Mouse (Mus musculus): Measurements from ENCODE around the gene Etl4.
A peak's percentile ranks its signal among the peaks of the same experiment; 100 is the strongest.
"Not testable (repeated sequence)": the region's sequence is repeated elsewhere in the genome, so short reads cannot be mapped to it uniquely, and the experiment has no call there.

Gene Etl4

DNA sequence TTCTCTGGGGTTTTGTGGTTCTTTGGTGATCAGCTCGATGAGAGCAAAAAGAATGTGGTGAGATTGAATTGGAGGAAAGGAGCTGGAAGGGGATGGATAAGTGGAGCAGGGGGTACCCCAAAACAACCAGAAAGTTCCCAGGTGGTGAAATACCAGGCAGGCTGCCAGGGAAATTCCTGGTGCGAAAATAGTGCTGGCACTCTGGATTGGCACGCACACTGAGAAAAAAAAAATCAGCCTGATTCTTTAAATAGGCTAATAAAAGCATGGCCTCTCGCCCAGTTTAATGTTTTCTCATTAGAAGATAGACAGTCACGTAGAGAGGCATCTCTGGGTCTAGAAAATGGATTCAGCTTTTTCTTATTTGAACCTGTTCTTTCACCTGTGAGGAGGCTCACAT is 258.0 kb downstream of the Etl4 start:
- DNase-seq (ENCODE audit: low read depth): peak; percentile 6

DNA sequence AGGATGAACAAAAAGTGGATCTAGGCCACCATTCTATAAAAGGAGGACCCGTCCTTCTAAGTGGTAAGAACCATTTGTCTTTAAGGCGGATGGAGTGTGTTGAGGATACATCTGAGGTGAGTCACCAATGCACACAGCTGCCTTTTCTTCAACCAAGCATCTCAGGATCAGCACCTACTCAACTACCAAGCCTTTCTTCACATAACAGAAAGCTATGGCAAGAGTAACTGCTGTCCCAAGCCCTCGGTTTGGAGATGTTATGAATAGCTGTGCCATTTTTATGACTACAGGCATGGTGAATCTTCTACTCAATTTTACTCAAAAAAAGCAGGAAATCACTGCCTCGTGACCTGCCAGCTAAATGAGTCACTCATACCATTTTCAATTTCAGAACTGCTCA is 258.6 kb downstream of the Etl4 start:
- DNase-seq (ENCODE audit: low read depth): no peak

DNA sequence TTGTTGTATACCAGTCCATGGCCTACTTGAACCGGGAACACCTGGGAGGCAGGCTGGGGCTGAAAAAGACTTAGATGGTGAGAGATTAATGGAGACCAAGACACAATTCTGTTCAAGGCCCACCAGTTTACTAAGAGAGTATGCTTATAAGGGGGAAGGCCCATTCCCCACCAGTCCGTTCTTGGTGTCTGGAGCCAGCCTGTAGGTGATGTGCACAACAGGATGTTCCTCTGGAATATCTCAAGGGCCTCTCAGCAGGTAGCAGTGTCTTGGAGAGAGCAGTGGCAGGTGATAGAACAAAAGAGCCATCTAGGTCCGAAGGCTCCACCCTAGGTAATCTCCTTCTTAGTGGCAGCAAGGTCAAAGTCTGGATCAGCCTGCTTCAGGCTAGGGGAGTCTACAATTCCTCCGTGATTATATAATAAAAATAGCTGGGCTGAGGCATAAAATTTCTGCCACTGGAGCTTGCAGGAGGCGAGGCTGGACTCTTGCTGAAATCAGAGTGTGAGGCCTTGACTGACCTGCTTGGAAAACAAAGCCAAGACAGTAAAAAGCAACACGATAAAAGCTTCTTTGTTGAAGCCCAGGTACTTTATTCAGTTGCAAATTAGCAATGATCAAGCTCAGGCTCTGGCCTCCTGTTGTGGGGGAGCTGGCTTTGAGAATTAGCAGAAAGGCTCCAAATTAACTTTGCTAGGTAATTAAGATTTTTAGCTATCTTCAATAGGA is 267.0 kb downstream of the Etl4 start:
- not testable (repeated sequence) for DNase-seq (ENCODE audit: low read depth)

DNA sequence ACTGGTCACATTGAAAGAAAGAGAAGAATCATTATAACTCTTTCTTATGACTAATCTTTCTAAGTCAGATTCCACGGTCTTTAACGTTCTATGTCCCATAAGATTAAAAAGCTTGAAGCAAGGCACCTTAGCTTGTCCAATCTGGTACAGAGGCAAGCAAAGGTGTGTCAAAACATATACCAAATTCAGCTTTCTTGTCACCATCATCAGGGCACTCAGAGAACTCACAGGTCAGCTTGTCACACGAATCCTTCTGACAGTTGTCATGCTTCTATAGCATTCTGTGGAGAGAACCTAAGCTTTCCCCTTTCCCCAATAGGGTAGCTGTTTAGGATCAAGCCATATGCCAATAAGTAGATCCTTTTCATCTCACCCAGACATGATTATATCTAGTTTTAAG is 267.7 kb downstream of the Etl4 start:
- DNase-seq (ENCODE audit: low read depth): not testable (repeated sequence)

DNA sequence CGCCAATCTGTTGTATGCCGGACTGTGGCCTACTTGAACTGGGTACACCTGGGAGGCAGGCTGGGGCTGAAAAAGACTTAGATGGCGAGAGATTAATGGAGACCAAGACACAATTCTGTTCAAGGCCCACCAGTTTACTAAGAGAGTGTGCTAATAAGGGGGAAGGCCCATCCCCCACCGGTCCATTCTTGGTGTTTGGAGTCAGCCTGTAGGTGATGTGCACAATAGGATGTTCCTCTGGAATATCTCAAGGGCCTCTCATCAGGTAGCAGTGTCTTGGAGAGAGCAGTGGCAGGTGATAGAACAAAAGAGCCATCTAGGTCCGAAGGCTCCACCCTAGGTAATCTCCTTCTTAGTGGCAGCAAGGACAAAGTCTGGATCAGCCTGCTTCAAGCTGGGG is 271.0 kb downstream of the Etl4 start:
- not testable (repeated sequence) for DNase-seq (ENCODE audit: low read depth)

DNA sequence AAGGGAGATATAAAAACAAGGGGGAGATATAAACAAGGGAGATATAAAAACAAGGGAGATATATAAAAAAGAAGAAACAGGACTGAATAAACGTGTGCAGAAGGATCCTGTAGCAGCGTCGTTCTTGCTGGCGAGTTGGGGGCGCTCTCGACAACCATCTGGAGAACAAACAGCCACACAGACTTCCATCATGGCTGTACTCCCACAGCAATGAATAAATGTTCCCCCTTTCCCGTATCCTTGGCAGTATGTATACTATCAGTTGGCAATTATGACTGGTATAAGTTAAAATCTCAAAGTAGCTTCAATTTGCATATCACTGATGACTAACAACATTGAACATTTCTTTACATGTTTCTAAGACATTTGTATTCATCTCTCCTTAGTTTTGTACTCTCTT is 277.6 kb downstream of the Etl4 start:
- not testable (repeated sequence) for DNase-seq (ENCODE audit: low read depth)

DNA sequence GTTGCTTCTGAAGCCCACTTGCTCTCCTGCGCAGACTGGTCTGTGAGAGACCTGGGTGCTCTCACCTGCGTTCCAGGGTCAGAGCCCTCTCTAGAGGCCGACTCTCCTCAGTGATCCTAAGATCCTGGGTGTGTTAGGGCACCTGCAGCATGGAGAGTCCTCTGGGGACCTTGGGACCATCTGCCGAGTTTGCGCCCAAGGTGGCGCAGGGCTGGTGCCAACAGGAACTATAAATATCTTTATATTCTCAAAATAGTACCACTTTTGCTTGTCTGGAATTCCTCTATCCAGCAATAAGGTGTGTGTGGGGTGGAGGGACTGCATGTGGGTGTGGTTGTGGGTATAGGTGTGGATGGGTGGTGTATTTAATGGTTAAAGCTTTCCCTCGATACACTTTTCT is 293.4 kb downstream of the Etl4 start:
- no peak for DNase-seq (ENCODE audit: low read depth)

DNA sequence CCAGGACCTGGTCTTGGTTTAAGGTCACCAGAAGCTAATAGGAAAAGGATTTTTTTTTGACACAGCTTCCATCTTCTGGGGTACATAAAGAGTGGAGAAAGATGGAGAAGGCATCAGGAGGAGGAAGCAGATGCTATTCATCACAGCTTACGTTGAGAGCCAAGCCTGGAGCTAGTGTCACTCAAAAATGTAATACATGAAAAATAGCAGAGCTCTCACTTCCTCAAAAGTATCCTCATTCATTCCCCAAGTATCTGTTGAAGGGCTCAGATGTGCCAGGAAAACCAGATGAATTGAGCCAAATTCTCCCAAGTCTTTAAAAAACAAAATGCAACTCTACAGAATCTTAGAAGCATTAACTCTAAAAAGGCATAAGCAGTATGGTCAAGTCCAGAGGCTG is 297.1 kb downstream of the Etl4 start:
- no peak for DNase-seq (ENCODE audit: low read depth)

DNA sequence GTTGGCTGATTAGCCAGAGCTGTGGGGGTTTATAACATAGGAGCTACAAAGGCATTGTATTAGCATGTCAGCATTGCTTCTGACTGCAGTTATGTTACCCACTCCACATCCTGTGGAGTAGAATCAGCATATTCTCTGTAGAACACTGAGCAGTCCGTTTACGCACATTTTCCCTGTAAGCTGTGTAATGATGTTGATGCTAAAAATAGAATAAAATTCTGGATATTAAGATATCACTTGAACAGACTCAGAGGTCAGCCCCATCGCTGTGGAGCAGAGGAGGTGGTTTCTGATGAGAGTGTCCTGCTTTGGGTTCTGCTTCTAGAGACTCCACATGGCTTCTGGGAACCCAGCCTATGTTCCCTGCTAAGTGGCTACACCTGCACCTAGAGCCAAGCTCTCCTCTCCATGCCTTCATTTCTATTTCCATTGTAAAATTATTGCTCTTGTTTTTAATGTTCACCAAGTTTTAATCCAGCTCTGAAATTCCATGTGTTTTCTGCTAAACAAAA is 299.2 kb downstream of the Etl4 start:
- DNase-seq (ENCODE audit: low read depth): no peak

DNA sequence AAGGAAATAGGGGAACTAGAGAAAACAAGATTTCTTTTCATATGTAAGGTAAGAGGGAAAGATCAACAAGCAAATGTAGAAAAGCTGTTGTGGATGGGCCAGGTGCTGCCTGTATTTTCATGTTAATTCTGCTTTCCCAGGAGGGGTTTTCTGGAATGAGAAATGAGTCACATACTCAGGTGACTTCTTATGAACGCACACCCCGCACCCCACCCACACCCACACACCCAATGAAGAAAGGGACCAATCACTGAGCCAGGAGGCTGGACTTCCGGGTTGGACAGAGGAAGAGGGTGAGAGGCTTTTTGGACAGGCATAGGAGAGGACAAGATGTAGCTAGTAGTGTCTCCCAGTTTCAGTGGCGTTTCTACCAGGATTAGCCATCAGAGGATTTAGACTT is 299.8 kb downstream of the Etl4 start:
- no peak for DNase-seq (ENCODE audit: low read depth)

DNA sequence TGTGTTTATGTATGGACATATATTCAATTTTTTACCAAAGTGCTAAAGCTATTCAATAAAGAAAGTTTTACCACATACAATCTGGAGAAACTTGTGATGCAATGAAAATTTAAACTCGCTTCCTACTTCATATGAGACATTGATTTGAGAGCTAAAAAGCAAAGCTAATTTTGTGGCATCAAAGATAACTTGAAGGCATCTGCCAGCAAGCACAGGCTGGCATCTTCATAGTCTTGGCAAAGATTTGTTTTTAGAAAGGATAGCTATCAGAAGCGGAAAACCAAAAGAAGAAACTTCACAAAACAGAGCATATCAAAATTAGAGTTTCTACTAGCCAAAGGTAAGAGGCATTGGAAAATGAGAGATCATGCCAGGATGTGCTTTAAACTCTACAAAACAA is 306.7 kb downstream of the Etl4 start:
- DNase-seq (ENCODE audit: low read depth): no peak

DNA sequence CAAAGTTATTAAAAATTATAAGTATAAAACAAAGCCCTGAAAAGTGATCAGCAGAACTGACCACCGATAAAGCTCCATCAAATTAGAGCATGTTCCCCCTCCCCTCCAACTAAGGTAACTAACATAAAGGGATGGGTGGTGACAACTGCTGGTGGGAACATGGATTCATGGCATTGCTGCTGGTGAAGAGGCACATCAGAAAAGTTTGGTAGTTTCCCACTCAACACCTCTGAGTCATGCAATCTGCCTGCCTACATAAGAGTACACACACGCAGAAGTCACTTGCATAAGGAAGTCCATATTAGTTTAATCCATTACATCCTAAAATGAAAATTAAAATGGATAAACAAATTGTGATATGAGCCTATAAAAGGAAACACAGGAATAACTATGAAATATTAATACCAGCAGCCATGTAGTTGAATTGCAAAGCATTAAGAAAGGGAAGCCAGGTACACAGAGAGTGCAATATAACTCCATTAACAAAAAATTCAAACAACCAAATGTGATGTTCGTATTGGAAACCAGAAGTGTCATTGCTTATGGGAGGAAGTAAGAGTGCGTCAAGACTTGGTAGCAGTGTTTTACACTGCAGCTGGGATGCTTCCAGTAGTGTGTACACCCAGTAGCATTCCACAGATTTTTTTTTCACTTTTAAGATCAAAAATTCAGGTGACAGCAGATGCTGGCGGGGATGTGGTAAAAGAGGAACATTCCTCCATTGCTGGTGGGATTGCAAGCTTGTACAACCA is 307.3 kb downstream of the Etl4 start:
- DNase-seq (ENCODE audit: low read depth): no peak

DNA sequence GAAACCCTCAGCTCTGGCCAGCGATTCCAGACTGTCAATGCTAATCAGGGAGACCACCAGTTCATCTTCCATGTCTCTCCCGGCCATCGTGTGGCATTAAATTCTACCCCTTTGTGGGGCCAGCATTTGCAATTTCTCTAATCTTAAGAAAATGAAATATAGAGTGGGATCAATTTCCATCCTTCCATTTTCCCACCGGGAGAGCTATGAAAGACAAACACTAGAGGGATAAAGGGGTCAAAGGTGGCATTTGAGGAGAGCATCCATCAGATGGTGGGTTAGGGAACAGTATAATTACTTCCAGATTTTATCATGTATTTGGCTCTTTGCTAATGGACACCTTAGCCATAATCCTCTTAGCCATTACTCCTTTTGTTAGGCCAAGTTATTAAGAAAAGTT is 321.8 kb downstream of the Etl4 start:
- DNase-seq (ENCODE audit: low read depth): no peak

DNA sequence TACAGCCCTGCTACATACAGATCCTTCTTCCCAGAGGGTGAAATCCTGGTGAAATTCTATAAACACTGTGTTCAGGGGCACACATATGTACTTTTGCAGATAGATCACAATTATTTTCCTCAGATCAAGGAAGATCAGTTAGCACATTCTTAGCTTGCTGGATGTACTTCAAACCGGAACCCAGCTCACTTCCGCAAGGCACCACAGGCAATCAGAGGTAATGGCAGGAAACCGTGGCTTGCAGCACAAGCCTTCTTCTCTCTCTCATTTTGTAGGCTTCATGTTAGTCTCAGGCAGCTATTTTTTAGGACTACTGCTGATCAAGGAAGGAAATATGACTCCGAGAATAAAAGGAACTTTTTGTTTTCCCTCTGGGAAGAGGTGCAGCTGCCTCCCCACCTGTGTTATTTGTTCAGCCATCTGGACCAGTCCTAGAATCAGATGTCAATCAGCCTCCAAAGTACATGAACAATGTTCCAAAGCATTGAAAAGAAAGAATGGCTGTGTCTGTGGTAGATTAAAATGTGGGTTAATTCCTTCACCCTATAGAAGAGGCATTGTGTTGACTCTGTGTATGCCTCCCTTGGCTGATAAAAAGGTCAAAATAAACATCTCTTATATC is 338.6 kb downstream of the Etl4 start:
- DNase-seq (ENCODE audit: low read depth): no peak

DNA sequence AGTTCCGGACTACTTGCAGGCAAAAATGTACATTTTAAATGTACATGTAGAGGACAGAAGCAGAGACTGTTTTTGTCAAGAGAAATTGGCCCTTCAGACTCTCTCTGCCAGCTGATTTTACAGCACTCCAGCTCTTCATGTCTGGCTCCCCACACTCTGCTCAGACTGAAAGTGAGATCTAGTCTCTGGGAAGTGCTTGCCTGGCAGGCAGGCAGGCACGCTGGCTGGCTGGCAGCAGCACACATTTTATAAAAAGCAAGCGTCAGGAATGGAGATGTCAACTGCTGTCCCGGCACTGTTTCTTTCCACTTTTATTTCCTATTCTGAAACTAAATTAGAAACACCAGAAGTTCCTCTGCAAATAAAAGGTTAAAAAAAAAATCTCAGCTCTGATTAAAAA is 339.8 kb downstream of the Etl4 start:
- DNase-seq (ENCODE audit: low read depth): no peak

DNA sequence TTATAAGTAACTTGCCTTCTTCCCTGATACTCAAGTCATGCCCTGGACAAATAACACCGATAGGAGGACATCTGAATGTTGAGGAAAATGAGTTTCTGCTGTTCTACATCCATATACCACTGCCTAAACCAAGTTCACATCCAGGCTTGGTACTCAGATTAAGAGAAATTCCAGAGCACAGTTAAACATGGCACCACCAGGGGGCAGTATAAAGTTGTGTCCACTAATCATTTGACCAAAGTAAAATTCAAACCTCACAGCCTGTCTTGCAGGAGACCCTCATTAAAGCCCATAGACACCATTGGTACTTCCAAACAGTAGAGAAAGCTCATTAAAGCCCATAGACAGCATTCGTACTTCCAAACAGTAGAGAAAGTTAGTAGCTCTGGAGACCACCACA is 366.5 kb downstream of the Etl4 start:
- DNase-seq (ENCODE audit: low read depth): peak; percentile 11

DNA sequence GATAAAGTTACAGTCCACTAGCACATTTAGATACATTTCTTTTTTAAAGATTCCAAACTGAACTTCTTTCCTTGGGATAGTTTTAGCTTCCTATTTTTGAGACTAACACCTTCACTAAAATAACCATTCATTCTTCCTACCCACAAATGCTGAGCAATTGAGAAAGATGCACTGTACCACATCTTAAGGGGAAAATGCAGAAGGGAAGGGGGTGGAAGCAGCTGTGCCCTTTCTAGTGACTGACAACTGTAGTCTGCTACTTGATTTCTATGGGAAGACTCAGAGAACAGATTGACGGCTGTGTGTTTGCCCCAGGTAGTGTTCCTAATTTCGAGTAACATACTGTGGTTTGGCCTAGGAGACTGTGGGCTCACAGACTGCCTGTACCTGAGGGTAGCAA is 372.3 kb downstream of the Etl4 start:
- no peak for DNase-seq (ENCODE audit: low read depth)

DNA sequence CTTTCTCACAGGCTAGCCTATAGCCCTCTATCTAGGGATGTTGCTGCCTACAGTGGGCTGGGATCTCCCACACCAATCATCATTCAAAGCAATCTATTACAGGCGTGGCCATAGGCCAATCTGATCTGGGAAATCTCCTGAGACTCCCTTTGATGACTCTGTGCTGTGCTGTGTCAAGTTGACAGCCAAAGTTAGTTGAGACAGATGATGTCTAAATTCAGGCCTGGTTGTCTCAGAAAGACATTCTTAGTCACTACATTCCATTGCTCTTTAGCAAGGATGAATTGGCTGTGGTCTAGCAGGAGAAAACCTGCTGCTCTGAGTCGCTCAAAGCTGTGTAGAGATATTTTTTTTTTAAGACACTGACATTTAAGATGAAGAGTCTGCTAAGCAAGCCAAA is 374.8 kb downstream of the Etl4 start:
- peak; percentile 11 for DNase-seq (ENCODE audit: low read depth)

DNA sequence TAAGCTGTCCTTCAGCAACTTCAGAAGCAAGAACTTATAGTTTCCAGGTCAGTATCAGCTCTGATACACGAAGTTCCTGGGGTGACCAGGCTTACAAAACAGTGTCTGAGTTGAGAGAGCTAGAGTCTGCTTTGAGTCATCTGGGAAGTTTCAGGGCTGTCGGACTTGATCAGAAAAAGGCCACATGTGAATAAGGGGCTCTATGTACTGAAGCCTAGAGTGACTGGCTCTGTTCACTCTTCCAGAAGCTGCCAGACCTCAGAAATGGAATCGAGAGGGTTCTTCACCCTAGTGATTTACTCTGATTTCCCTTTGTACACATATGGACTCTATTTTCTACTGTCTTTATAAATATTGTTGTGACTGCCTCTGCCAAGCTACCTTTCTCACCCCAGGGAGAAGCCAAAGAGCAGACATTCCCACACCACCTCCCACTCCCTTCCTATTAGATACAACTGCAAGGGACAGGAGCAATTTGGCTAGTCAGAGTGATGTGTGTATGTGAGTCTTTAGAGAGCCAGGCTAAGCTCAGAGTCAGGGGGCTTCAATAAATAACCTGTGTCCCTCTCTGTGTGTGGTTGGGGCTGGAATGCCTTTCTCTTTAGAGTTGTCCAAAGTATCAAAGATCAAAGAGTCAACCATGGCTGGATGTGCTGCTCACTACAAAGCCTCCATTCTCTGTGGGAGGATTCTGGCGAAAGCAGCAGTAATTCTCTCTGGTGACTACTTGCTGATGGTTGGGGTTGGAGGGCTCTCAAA is 381.6 kb downstream of the Etl4 start:
- peak; percentile 36 for DNase-seq (ENCODE audit: low read depth)

DNA sequence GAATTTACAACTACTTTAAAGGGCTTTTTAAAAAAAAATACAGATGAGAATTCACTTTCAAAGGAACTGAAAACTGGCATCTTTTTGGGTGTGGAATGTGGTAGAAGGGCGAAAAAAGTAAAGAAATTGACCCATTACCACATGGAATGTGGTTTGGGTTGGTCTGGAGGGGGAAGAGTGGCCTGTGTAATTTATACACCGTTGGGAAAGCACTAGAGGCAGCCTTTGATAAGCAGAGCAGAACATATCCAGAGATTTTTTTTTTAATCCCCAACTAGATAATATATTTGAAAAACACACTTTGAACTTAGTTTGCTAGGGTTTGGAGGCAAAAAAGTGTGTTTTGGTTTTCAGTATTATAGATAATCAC is 382.1 kb downstream of the Etl4 start:
- peak; percentile 26 for DNase-seq (ENCODE audit: low read depth)

DNA sequence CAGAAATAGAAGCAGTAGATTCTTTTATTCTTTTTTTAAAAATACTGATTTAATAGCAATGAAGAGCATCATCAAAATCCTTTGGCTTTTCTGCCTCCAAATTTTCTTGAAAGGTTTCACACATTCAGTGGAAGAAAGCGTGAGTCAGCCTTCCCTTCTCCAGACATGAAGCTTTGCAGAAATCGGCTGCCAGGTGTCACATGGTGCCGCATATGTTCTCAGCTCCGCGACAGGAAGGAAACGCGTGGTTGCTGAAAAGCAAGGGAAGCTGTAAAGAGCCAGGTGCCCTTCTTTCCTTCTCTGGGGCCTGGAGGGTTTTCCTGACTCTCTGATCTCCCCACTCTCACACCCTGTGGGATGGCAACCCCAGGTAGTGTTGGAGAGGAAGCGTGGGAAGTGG is 383.8 kb downstream of the Etl4 start:
- DNase-seq (ENCODE audit: low read depth): no peak

DNA sequence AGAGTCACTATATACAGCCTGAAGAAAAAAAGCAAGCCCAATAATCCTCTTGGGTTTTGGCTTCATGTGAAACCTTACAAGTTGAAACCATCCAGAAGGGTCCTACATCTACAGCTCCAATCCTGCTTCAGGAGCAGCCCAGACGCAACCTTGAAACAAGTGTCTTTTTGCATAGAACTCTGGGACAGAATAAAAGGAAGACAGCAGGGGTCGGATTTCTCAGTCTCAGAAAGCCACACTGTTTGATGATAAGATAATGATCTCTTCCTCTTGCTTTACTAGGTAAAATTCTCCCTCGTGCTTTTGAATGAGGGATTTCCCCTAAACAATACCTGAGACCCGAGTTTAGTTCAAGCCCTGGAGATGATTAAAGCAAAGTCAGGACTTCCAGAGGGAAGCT is 385.0 kb downstream of the Etl4 start:
- DNase-seq (ENCODE audit: low read depth): no peak

All from fibroblast of lung, adult 2 months (primary cell).